Mouse (Mus musculus) bone marrow macrophage, adult 2 months (primary cell): Measurements from ENCODE around the gene Tpbgl. TPM values are rescaled to one million over a fixed set of nuclear protein-coding genes. Genes with fewer than 3 reads are reported as not detected.

ENCODE experiments used
- H3K27ac ChIP-seq: 2 replicates; pipeline ENCODE4 v1.5.1; 2012; ENCODE audit warnings: low read depth, low read length; ENCODE audit not compliant: insufficient read depth
- H3K4me1 ChIP-seq: 2 replicates; pipeline ENCODE4 v1.6.1; 2012; ENCODE audit warnings: low read length; ENCODE audit not compliant: control insufficient read depth, insufficient read depth
- H3K4me3 ChIP-seq: 2 replicates; pipeline ENCODE4 v1.5.1; 2012; ENCODE audit warnings: mild to moderate bottlenecking, low read length, moderate library complexity; ENCODE audit not compliant: insufficient read depth
- CTCF ChIP-seq: IDR thresholded peaks from 2 replicates; pipeline ENCODE4 v1.5.1; 2012; ENCODE audit warnings: low read depth, mild to moderate bottlenecking, low read length, moderate library complexity
- POLR2A ChIP-seq: IDR thresholded peaks from 2 replicates; pipeline ENCODE4 v1.6.1; 2012; ENCODE audit warnings: mild to moderate bottlenecking, low read depth, low read length, borderline replicate concordance
- polyA plus RNA-seq: library from polyadenylated mRNA; stranded (reverse); fragments of >200 nt; gene quantifications from 2 replicates; pipeline ENCODE4 v1.2.4, GENCODE M21; 2012; ENCODE audit not compliant: missing spikeins, insufficient read depth, insufficient read length

Gene Tpbgl
- polyA plus RNA-seq, 1 experiment: 0.78 TPM

DNA sequence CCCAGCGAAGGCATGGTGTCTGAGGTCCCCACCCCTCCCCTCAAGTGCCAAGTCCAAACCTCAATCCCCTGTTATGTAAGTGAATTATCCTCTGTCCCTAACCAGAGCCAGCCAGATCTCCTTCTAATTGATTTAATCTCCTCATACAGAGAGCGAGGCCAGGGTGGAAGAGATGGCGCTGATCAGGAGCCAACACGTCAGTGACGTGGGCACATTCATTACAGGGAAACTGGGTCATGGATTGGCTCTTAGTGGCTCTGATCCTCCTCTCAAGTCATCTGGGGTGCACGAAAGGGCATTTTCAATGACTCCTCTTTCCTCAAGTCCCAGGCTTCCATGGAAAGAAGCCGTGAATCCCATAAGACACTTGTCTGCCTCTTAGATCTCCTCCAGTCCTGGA lies 17.8 kb upstream of the Tpbgl start:
- Histone ChIP-seq H3K27ac (no peak overlapping the region), H3K4me3 (no peak overlapping the region), H3K4me1 (no peaks in the 10 kb centered on the region)
- no peak for TF ChIP-seq POLR2A
- no peak for TF ChIP-seq CTCF

DNA sequence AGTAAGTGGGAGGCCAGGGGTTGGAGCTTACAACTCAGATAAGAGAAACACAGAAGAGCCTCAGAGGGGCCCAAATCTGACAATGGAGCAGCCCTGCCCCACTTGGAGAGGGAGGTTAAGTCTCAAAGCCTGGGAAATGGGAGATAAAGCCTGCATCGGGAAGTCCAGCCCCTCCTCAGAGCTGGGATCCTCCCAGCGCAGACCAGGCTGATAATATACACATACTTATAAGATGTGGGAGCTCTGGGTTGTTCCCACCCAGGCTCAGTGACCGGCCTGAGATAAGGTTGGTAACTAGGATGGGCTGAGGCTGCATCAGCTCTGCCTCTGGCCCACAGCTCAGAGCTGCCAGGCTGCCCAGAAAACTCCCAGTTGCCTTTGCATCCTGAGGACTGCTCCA lies 15.2 kb upstream of the Tpbgl start:
- H3K4me3 ChIP-seq: no peak overlapping the region
- no peak for TF ChIP-seq POLR2A
- no peak for TF ChIP-seq CTCF
- H3K27ac ChIP-seq: no peak overlapping the region
- H3K4me1 ChIP-seq: no peaks in the 10 kb centered on the region

DNA sequence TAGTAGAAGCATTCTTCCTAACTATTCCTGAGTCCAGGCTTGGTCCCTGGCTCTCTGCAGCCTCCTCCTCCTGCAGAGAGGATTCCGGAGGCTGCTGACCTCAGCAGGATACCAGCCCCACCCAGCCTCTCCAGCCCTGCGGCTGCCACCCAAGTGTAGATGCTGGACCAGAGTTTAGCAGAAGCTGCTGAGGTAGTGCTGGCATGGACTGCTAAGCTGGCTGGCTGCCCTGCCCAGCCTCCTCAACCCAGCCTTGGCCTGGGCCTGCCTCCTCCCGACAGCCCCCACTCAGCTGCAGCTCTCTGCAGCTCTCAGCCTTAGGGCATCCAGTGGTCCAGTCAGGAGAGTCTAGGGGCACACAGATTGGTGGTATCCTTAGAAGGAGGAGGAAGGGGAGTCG lies 14.3 kb upstream of the Tpbgl start:
- no peaks in the 10 kb centered on the region for H3K4me1 ChIP-seq
- no peak for TF ChIP-seq CTCF
- no peak overlapping the region for H3K27ac ChIP-seq
- no peak overlapping the region for H3K4me3 ChIP-seq

DNA sequence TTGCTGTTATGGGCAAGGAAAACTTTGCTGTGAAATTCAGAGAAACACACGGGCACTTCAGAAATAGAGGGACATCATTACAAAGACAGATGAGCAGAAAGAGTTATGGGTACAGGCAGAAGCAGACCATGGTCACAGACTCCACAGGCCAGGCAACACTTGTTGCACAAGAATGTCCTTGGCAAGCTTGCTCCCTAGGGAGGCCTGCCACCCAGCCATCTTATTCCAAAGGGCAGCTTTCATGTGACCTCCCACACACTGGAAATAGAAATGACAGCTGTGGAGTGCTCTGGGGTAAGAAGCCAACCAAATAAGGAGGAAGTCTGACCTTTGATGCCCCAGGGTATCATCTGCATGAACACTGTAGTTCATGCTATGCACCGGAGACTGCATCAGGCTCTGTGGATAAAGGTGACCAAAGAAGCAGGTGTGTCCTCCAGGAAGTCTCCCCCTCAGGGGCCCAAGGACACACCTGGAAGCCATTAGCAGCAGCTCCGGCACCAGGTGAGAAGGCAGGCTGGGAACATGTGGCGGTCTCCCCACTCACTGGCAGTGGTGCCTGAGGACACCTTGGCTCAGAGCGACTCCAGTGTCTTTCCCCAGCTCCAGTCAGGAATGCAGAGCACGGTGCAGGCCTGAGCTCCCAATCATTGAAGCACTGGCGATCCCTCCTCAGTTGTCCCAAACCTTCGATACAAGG lies 7.2 kb upstream of the Tpbgl start:
- Histone ChIP-seq H3K4me1 (no peaks in the 10 kb centered on the region), H3K4me3 (no peak overlapping the region), H3K27ac (no peak overlapping the region)
- TF ChIP-seq POLR2A: no peak
- TF ChIP-seq CTCF: no peak

DNA sequence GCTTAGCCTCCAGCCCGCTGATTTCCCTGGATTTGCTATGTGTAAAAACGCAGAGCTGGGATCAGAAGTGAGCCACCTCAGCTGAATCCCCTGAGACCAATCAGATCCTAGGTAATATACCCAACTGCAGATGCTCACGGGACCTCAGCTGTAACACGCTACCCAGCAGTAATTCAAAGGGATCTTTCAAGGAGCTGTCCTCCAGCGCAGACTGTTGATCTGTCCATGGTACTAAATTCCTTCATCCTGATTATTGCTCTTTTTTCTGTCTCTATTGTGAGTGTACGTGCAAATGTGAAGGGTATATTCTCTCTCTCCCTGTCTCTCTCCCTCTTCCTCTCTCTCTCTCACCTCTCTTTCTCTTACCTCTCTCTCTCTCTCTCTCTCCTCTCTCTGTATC lies 5.4 kb upstream of the Tpbgl start:
- TF ChIP-seq POLR2A (no peak), CTCF (no peak)
- Histone ChIP-seq H3K4me1 (no peaks in the 10 kb centered on the region), H3K4me3 (no peak overlapping the region), H3K27ac (no peak overlapping the region)

DNA sequence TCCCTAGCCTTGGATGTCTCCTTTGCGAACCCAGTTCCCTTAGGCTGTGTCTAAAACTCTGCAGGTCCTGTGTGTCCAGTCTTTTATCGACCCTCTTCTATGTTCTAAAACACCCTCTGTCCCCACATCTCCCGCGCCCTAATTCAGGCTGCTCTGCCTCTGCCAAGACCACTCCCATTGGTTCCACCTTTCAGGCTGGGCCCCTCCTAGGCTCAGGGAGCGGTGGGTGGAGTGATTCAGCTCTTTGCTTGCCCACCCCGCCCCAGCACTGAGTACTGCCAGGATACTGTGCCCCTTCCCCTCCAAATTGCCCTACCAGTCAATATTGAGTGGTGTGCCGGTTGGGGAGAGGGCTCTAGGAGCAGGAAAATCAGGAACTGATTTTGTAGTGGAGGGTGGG lies 463 bp upstream of the Tpbgl start:
- TF ChIP-seq POLR2A (no peak), CTCF (no peak)
- H3K4me1 ChIP-seq: no peaks in the 10 kb centered on the region
- no peak overlapping the region for H3K27ac ChIP-seq
- no peak overlapping the region for H3K4me3 ChIP-seq

DNA sequence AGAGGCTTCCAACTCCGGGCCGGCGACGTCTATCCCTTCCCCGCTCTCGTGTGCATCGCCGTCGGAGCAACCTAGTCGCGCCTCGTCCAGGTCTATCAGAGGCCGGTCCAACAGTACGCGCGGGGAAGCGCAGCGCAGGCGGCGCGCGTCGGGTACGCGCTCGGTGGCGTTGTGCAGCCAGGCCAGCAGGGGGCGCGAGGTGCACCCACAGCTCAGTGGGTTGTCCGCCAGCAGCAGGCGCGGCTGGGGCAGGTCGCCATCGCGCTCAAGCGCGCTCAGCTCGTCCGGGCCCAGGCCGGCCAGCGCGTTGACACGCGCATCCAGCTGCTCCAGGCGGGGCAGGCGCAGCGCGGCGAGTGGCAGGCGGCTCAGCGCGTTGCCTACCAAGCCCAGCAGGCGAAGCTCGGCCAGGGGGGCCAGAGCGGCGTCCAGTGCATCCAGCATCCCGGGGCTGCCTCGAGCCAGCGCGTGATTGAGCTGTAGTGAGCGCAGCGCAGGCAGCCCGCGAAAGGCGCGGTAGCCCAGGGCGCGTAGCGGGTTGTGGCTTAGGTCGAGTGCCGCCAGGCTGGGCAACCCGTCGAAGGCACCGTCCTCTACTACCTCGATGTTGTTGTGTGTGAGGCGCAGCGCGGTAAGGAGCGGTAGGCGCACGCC lies 1.1 kb downstream of the Tpbgl start:
- peak overlapping the region; percentile 47 for H3K4me3 ChIP-seq
- no peaks in the 10 kb centered on the region for H3K4me1 ChIP-seq
- TF ChIP-seq CTCF (peak; percentile 42), POLR2A (no peak)
- no peak overlapping the region for H3K27ac ChIP-seq

DNA sequence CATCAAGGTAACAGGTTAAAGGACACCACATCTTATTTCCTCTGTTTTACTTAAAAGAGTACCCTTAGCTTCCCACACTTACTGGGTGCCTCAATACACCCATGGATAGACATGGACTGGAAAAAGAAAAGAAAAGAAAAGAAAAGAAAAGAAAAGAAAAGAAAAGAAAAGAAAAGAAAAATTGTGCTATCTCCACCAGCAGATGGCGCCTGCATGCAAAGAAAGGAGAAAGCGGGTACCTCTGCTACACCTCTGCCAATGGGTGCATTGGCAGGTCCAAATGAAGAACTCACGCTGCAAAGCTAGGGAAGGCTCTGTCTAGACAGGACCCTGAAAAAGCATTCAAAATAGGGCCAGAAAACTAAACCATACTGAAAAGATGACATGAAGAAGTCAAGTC lies 8.0 kb downstream of the Tpbgl start:
- TF ChIP-seq POLR2A: no peak
- peak; percentile 53; the same call in 1 of the 2 replicates for TF ChIP-seq CTCF
- H3K27ac ChIP-seq: no peak overlapping the region
- H3K4me1 ChIP-seq: no peaks in the 10 kb centered on the region
- H3K4me3 ChIP-seq: no peak overlapping the region

DNA sequence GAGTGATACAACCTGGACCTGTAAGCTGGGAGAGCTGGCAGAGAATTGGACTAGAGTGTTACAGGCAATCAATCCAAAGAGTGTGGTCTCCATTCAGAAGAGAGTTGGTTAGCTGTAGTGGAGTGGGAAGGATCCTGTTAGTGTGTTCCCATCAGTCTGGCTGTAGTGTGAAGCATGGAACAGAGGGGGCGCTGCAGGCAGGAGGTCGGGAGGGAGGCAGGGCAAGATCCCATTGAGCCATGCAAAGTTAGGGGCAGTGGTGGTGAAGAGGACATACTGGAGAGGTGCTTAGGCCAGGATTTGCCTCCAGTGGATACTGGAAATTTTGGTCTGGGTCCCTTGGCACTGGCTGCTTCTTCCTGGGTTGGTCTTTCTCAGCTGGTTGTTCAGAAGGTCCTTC lies 8.6 kb downstream of the Tpbgl start:
- Histone ChIP-seq H3K27ac (no peak overlapping the region), H3K4me3 (no peak overlapping the region), H3K4me1 (no peaks in the 10 kb centered on the region)
- no peak for TF ChIP-seq POLR2A
- TF ChIP-seq CTCF: no peak

DNA sequence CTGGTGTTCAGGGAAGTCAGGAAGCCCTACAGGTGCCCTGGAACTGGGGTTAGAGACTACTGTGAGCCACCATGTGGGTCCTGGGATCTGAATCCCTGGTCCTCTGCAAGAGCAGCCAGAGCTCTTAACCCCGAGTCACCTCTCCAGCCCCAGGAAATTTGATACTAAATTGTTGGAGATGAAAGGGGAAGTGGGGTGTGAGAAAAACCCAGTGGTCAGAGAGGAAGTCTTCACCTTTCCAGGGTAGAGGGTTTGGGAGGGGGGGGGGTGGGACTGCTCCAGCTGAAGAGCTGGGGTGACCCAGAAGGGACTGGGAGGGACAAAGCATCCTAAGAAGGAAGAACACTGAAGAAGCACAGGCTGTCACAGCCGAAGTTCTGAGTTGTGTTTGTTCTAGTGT lies 19.3 kb downstream of the Tpbgl start:
- Histone ChIP-seq H3K27ac (no peak overlapping the region), H3K4me3 (no peak overlapping the region), H3K4me1 (peaks cover 2% of the 10 kb centered on the region; the same call in 1 of the 2 replicates)
- no peak for TF ChIP-seq POLR2A
- no peak for TF ChIP-seq CTCF
